Mouse (Mus musculus): ENCODE measurements around the gene Rap1gap2. TPM values are rescaled to one million over a fixed set of nuclear protein-coding genes. Genes with fewer than 3 reads are reported as not detected.

Gene Rap1gap2
- polyA plus RNA-seq, 1 experiment from 2014 or later, result 6.6 TPM

GRCm38 (mm10) chr11:74648676-74649075, 38.0 kb upstream of the Rap1gap2 start:
- H3K9me3 ChIP-seq (replicated peaks; ENCODE audit: control insufficient read depth, low read length), result no peaks in the 10 kb centered on the region
- ATAC-seq (replicated peaks; ENCODE audit: insufficient number of reproducible peaks, low FRiP score, low TSS enrichment), result no peak
- H3K9ac ChIP-seq (ENCODE audit: low read depth, low read length), result peak overlapping the region; percentile 91
- peaks cover 40% of the 10 kb centered on the region for H3K4me1 ChIP-seq (ENCODE audit: control insufficient read depth, insufficient read depth, low read length)
- H3K27me3 ChIP-seq (ENCODE audit: control insufficient read depth, insufficient read depth, low read length), result no peaks in the 10 kb centered on the region
- WGBS (ENCODE audit: insufficient replicate concordance), result 11% methylated on average over 1 of the region's 1 CpGs
- H3K27ac ChIP-seq (ENCODE audit: low read depth, low read length), result peak overlapping the region; percentile 87
- peak overlapping the region; percentile 85 for H3K4me2 ChIP-seq
- H3K36me3 ChIP-seq (ENCODE audit: control insufficient read depth, insufficient read depth, low read length), result no peaks in the 10 kb centered on the region
- H3K4me3 ChIP-seq (ENCODE audit: low read depth, low read length), result peak overlapping the region; percentile 81

GRCm38 (mm10) chr11:74647966-74648365, 37.3 kb upstream of the Rap1gap2 start:
- Histone ChIP-seq H3K9ac (ENCODE audit: low read depth, low read length) (no peak overlapping the region), H3K4me1 (ENCODE audit: control insufficient read depth, insufficient read depth, low read length) (peaks cover 33% of the 10 kb centered on the region), H3K4me3 (ENCODE audit: low read depth, low read length) (no peak overlapping the region), H3K27ac (ENCODE audit: low read depth, low read length) (no peak overlapping the region), H3K27me3 (ENCODE audit: control insufficient read depth, insufficient read depth, low read length) (no peaks in the 10 kb centered on the region), H3K36me3 (ENCODE audit: control insufficient read depth, insufficient read depth, low read length) (no peaks in the 10 kb centered on the region), H3K4me2 (no peak overlapping the region), H3K9me3 (replicated peaks; ENCODE audit: control insufficient read depth, low read length) (no peaks in the 10 kb centered on the region)
- ATAC-seq (replicated peaks; ENCODE audit: insufficient number of reproducible peaks, low FRiP score, low TSS enrichment), result no peak
- 91% methylated on average over 1 of the region's 1 CpGs for WGBS (ENCODE audit: insufficient replicate concordance)

GRCm38 (mm10) chr11:74639628-74640027, 28.9 kb upstream of the Rap1gap2 start:
- no peak overlapping the region for H3K9ac ChIP-seq (ENCODE audit: low read depth, low read length)
- H3K4me1 ChIP-seq (ENCODE audit: control insufficient read depth, insufficient read depth, low read length), result peaks cover 15% of the 10 kb centered on the region
- 60% methylated on average over 1 of the region's 1 CpGs for whole genome bisulfite sequencing (ENCODE audit: insufficient replicate concordance)
- H3K4me2 ChIP-seq, result no peak overlapping the region
- no peaks in the 10 kb centered on the region for H3K36me3 ChIP-seq (ENCODE audit: control insufficient read depth, insufficient read depth, low read length)
- no peaks in the 10 kb centered on the region for H3K9me3 ChIP-seq (replicated peaks; ENCODE audit: control insufficient read depth, low read length)
- no peak overlapping the region for H3K4me3 ChIP-seq (ENCODE audit: low read depth, low read length)
- peaks cover 13% of the 10 kb centered on the region; the same call in 1 of the 2 replicates for H3K27me3 ChIP-seq (ENCODE audit: control insufficient read depth, insufficient read depth, low read length)
- ATAC-seq (replicated peaks; ENCODE audit: insufficient number of reproducible peaks, low FRiP score, low TSS enrichment), result no peak
- H3K27ac ChIP-seq (ENCODE audit: low read depth, low read length), result no peak overlapping the region

DNA sequence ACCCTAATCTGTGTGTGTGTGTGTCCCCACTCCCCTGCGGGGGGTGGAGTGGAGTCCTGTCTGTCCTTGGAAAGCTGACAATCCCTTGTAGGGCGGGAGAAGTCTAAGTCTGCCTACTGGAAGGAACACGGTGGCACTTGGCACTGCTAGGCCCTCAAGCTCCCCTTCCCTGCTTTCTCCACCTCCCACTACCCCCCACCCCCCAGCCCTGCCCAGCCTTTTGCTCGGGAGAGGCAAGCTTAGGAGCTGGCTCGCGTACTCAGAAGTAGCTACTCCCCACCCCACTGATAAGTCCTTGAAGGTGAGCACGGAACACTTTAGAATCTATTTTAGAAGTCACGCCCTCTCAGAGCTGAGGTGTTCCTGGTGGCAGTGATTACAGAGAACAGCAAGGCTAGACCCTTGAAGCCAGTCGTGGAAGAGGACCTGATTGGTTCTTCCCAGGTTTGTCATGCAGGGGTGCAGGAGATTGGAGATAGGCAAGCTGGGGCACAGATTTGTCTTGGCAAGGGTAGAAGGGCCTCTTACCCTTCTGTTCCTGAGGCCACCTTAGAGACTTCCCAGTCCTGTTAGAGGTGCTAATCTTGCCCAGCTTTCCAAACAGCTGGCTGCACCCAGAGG, 28.2 kb upstream of the Rap1gap2 start:
- peak overlapping the region; percentile 94 for H3K4me2 ChIP-seq
- peak overlapping the region; percentile 75 for H3K27ac ChIP-seq (ENCODE audit: low read depth, low read length)
- H3K9me3 ChIP-seq (replicated peaks; ENCODE audit: control insufficient read depth, low read length), result no peaks in the 10 kb centered on the region
- H3K36me3 ChIP-seq (ENCODE audit: control insufficient read depth, insufficient read depth, low read length), result no peaks in the 10 kb centered on the region
- WGBS (ENCODE audit: insufficient replicate concordance), result 5% methylated on average over 9 of the region's 9 CpGs
- peaks cover 15% of the 10 kb centered on the region for H3K4me1 ChIP-seq (ENCODE audit: control insufficient read depth, insufficient read depth, low read length)
- peak; percentile 24; the same call in 1 of the 2 replicates for ATAC-seq (replicated peaks; ENCODE audit: insufficient number of reproducible peaks, low FRiP score, low TSS enrichment)
- H3K9ac ChIP-seq (ENCODE audit: low read depth, low read length), result peak overlapping the region; percentile 83
- peak overlapping the region; percentile 78 for H3K4me3 ChIP-seq (ENCODE audit: low read depth, low read length)
- H3K27me3 ChIP-seq (ENCODE audit: control insufficient read depth, insufficient read depth, low read length), result peaks cover 13% of the 10 kb centered on the region; the same call in 1 of the 2 replicates

GRCm38 (mm10) chr11:74637971-74638790, 27.5 kb upstream of the Rap1gap2 start:
- H3K4me1 ChIP-seq (ENCODE audit: control insufficient read depth, insufficient read depth, low read length), result peaks cover 15% of the 10 kb centered on the region
- no peaks in the 10 kb centered on the region for H3K36me3 ChIP-seq (ENCODE audit: control insufficient read depth, insufficient read depth, low read length)
- H3K9me3 ChIP-seq (replicated peaks; ENCODE audit: control insufficient read depth, low read length), result no peaks in the 10 kb centered on the region
- H3K4me2 ChIP-seq, result peak overlapping the region; percentile 94
- H3K27ac ChIP-seq (ENCODE audit: low read depth, low read length), result peak overlapping the region; percentile 75
- peak; percentile 82 for ATAC-seq (replicated peaks; ENCODE audit: insufficient number of reproducible peaks, low FRiP score, low TSS enrichment)
- 3% methylated on average over 73 of the region's 86 CpGs for WGBS (ENCODE audit: insufficient replicate concordance)
- H3K27me3 ChIP-seq (ENCODE audit: control insufficient read depth, insufficient read depth, low read length), result peaks cover 13% of the 10 kb centered on the region; the same call in 1 of the 2 replicates
- H3K4me3 ChIP-seq (ENCODE audit: low read depth, low read length), result peak overlapping the region; percentile 78
- peak overlapping the region; percentile 83 for H3K9ac ChIP-seq (ENCODE audit: low read depth, low read length)

- Histone ChIP-seq H3K27ac (ENCODE audit: low read depth, low read length) (no peak overlapping the region), H3K9me3 (replicated peaks; ENCODE audit: control insufficient read depth, low read length) (no peaks in the 10 kb centered on the region), H3K36me3 (ENCODE audit: control insufficient read depth, insufficient read depth, low read length) (no peaks in the 10 kb centered on the region), H3K4me3 (ENCODE audit: low read depth, low read length) (peak overlapping the region; percentile 78), H3K4me1 (ENCODE audit: control insufficient read depth, insufficient read depth, low read length) (peaks cover 15% of the 10 kb centered on the region), H3K9ac (ENCODE audit: low read depth, low read length) (peak overlapping the region; percentile 83), H3K4me2 (peak overlapping the region; percentile 94), H3K27me3 (ENCODE audit: control insufficient read depth, insufficient read depth, low read length) (peaks cover 13% of the 10 kb centered on the region; the same call in 1 of the 2 replicates)
- WGBS (ENCODE audit: insufficient replicate concordance), result 20% methylated on average over 8 of the region's 8 CpGs
- no peak for ATAC-seq (replicated peaks; ENCODE audit: insufficient number of reproducible peaks, low FRiP score, low TSS enrichment)
Observed at GRCm38 (mm10) chr11:74637486-74637885, 26.8 kb upstream of the Rap1gap2 start.

- no peaks in the 10 kb centered on the region for H3K36me3 ChIP-seq (ENCODE audit: control insufficient read depth, insufficient read depth, low read length)
Observed at GRCm38 (mm10) chr11:74634490-74635275, 24.0 kb upstream of the Rap1gap2 start.

More at GRCm38 (mm10) chr11:74634490-74635275, 24.0 kb upstream of the Rap1gap2 start:
- WGBS (ENCODE audit: insufficient replicate concordance), result 67% methylated on average over 5 of the region's 5 CpGs
- Histone ChIP-seq H3K4me1 (ENCODE audit: control insufficient read depth, insufficient read depth, low read length) (peaks cover 15% of the 10 kb centered on the region), H3K9me3 (replicated peaks; ENCODE audit: control insufficient read depth, low read length) (no peaks in the 10 kb centered on the region), H3K27me3 (ENCODE audit: control insufficient read depth, insufficient read depth, low read length) (peaks cover 9% of the 10 kb centered on the region; the same call in 1 of the 2 replicates), H3K4me2 (no peak overlapping the region), H3K27ac (ENCODE audit: low read depth, low read length) (no peak overlapping the region), H3K4me3 (ENCODE audit: low read depth, low read length) (no peak overlapping the region), H3K9ac (ENCODE audit: low read depth, low read length) (no peak overlapping the region)
- no peak for ATAC-seq (replicated peaks; ENCODE audit: insufficient number of reproducible peaks, low FRiP score, low TSS enrichment)

All from heart, embryonic 11.5 days (tissue).